Mouse (Mus musculus): Measurements from ENCODE around the gene Ttc16.
A peak's percentile ranks its signal among the peaks of the same experiment; 100 is the strongest.

The Ttc16 gene

DNA sequence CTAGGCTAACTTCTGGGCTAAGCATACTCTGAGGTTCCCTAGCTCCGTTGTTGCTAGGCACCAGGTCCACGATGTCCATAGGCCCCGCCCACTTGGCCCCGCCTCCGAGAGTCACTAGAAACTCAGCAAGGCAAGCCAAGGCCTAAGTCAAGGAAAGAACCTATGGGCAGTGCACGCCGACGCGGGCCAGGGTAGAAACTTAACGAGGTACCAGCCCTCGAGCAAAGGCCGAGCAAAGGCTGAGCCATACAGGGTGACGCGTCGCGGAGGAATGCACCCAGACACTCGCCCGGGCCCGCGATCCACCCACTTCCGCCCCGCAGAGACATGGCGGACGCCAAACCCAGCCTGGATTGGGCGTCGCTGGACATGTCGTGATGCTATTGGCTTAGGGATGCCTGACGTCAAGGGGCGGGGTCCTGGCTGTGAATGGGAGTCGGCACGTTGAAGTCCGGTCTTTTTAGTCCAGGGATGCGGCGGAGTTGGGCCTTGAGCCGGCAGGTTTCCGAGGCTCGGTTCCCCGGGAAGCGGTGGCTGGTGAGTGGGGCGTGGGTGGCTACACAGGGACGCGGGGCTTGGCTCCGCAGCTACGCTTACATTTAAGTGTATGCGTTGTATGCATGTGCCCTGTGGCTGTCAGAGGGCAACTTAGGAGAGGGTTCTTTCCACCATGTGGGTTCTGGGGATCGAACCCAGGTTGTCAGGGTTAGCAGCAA lies at the start of gene Ttc16, which contains the start of gene Ptrh1:
TSS of gene Ttc16 (minus strand) at position 275 of the 716 bp plus-strand sequence.
TSS of gene Ptrh1 (plus strand) at position 428 of the 716 bp plus-strand sequence.
- peak; percentile 90 for DNase-seq (ENCODE audit: low spot score)

DNA sequence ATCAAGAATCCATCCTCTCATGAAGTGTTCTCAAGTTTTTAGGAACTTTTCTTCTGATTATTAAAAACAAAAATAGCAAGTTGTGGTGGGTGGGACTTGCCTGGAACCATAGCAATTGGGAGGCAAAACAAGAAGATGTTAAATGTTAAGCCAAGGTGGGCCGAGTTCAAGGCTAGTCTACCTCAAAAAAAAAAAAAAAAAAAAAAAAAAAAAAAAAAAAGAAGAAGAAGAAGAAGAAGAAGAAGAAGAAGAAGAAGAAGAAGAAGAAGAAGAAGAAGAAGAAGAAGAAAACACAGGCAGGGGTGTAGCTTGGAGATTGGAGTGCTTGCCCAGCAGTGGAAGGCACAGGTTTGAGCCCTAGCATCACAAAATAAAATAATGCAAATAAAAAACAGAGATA lies 49.3 kb upstream of the Ttc16 start:
- DNase-seq (ENCODE audit: low spot score) = no peak

DNA sequence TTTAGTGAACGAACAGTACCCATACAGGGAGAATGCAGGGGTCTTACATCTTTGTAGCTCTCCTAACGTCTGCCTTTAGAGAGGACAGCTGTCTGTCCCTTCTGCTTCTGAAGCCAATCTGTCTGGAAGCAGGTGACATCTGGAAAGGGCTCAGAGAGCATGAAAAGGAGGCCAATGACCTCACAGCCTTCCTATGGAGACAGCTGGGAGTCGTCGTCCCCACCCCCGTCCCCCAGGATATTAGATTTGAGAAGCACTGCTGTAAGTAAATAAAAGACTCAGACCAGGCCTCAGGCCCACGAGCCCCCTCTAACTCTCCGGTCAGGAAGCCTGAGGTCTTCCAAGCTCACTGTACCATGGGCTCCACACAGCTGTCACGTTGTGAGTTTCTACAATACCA lies 48.7 kb upstream of the Ttc16 start:
- DNase-seq (ENCODE audit: low spot score) = no peak

DNA sequence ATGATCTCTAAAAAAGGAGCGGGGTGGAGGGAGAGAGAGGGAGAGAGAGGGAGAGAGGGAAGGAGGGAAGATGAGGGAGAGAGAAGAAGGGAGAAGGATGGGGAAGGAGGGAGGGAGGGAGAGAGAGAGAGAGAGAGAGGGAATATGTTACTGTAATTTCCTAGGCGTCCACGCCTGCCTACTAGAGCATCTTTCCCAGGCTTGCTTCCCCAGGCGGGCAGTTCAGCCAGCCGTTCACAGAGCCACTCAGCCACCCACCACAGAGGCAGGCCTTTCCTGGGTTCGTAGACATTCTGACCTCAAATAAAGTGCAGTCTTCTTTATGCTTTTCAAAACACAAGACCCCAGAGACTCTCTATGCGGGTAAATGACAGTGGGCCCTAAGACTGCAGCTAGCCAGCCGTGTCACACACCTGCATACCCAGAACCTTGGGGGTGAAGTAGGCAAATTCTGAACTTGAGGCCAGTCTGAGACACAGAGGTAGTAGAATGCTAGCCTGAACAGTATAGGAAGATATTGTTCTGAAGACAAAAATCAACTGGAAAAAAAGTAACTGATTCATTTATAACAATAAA lies 48.2 kb upstream of the Ttc16 start:
- no peak for DNase-seq (ENCODE audit: low spot score)

DNA sequence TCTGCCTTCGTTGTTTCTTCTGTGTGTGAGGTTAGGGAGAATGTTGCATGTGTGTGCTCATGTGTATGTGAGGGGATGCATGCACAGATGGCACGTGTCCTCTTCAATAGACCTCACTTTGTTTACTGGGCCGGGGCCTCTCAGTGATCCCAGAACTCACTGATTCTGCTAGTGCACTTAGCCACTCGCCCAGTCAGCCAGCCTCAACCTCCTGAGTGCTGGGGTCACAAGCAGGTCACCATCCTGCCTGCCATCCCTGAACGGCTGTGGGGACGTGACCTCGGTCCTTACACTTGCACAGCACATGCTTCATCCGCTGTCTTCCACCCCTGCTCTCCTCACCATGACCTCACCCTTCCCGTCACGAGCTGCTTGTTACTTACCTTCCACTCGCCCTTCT lies 47.7 kb upstream of the Ttc16 start:
- DNase-seq (ENCODE audit: low spot score) = no peak

DNA sequence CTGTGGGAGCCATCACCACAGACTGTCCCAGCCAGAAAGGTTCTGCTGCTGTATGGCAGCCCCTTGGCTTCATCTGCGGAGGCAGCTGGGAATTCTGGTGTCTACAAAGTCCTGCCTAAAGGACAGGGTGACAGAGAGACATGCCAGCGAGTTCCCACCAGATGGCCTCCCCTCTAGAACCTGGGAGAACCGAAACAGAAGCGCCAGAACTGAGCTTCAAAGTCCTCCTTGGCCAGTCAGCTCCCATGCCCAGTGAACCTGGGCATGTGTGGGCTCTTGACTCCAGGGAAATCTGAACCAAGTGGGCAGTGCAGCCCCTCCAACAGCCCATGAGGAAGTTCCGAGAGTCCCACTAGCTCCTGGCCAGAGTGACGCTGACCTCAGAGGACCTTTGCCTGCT lies 47.2 kb upstream of the Ttc16 start:
- no peak for DNase-seq (ENCODE audit: low spot score)

DNA sequence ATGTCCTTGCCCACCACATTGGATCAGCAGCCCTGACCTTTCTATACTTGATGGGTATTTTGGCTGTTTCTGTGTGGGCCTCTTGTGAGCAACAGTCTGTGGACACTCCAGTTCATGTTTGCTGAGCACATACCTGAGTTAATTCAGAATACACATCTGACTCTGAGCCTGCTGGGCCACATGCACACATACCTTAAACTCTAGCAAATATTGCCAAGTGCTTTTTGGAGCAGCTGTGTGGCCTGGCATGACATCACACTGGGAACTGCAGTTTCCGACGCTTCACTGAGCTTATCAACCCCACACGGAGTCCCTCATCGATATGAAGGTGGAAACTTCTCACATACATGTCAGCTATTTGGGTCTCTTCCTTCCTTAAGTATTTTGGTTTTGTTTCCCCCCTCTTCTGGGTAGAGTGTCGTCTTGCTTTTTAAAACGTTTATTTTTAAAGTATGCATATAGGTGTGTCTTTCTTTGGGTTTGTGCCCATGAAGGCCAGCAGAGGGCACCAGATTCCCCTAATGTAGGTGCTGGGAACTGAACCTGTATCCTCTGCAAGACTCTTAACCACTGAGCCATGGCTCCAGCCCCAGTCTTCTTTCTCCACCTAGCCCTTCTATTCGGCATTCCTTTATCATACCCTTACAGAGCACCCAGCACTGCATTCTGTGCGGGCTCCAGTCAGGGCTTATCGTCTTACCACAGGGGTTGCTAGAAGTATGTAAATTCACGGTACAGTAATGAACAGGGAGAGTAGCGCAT lies 45.8 kb upstream of the Ttc16 start:
- DNase-seq (ENCODE audit: low spot score) = no peak

DNA sequence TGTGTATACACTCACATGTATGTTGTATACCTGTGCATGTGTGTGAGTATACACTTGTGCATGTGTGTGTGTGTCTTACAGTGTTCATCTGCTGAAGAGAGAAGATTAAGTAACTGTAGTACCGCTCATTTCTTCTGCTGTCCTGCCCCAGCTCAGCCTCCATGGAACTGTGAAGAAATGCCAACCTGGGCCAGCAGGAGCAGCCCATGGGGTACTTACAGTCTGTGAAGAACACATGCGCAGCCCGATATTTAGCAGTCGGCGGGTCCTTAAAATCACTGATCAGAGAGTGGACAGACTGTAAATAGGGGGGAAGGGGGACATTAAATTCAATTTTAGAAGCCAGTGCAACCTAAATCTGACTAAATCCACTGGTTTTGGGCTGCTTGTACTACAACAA lies 42.8 kb upstream of the Ttc16 start:
- no peak for DNase-seq (ENCODE audit: low spot score)

DNA sequence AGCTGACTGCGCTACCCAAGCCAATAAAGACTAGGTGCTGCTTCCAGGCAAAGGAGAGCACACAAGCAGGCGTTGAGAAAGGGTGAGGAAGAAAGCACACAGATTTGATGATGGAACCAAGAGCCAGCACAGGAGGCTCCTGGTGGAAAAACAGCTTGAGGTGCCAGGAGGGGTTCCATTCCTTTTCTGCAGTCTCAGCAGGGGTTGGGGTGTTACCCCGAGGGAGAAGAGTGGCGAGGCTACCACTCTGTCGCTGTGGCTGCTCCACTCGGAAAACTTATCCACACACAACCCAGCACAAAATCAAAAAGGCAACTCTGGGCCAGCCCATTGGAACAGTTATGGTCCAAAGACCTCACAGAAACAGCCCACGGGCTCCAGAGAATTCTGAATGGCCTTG lies 42.2 kb upstream of the Ttc16 start:
- no peak for DNase-seq (ENCODE audit: low spot score)

DNA sequence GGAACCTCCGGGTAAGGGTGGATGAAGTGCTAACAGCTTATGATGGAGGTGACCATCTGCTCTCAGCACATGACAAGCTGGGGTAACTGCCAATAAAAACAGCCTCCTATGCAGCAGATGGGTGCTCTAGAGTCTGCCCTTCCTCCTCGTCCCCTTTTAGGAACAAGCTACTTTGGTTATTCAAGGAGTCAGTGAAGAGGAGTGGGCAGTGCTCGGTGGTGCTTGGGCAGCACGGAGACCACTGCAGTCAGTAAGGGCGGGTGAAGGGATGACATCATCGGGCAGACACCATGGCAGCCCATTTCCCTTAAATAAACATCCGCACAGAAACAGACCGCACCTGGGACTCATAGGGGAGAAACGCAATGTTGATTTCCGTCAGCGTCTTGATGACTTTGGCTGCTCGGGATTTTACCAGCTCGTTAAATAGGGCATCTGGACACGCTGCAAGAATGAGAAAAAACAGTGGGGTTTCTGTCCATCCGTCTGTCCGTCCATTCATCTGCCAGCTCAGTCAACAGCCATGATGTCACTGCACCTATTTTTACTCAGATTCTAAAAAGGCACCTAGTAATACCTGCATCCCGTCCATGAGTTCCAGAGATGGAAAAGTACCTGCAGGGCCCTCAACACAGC lies 41.6 kb upstream of the Ttc16 start:
- DNase-seq (ENCODE audit: low spot score) = no peak

DNA sequence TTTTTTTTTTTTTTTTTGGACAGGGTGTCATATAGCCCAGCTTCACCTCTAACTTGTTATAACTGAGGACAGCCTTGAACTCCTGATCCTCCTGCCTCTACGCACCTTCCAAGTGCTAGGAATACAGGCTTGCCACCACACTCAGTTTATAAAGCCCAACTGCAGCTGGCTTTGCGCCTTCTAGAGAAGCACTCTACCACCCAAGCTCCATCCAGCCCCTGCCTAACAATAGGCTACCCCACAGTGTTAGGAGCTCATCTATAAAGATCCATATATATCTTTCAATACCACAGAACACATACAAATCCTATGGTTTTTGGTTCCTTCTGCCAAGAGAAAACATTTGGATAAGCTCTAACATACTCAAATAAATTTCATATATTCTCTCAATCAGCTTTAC lies 41.1 kb upstream of the Ttc16 start:
- no peak for DNase-seq (ENCODE audit: low spot score)

DNA sequence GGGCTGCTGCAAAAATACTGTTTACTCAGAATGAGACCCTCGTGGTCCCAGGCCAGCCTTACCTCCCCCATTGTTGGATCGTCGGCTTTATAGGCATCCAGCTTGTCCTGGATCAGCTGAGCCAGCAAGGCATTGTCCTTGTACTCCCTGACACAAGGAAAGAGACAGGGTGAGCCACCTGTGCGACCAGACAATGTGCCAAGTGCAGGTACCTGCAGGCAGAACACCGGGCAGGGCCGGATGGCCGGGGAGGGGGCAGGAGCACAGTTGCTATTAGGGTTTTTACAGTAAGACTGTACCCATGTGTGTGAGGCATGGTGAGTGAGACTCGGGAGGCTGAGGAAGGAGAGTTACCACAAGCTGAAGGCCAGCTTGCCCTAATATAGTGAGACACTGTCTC lies 36.5 kb upstream of the Ttc16 start:
- no peak for DNase-seq (ENCODE audit: low spot score)

DNA sequence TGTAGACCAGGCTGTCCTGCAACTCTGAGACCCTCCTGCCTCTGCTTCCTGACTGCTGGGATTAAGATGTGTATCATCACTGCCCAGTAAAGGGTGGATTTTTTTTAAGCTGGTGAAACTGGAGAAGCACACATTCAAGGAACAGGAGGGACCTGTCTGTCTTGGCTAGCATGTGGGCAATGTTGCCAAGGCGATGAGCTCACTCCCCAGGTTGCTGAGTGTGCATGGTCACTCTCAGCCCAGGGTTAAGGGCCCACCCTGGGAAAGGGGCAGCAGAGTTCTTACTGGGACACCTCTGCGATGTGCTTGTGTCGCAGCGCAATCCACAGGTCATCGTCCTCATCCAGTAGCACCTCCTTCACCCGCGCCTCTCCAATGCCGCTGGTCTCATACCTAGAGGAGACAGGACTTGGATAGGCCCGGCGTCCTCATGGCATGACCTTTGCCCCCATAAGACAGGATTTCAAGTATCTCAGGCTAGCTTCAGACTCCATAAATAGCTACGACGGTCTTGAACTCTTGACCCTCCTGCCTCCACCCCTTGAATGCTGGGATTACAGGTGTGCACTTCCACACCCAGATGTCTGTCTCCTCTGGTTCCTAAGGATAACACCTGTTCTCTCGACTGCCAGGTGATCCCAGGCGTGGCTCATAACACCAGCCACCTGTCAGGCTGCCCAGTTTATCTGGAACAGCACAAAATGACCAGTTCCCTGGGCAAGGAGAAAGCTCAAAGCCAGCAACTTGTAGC lies 33.6 kb upstream of the Ttc16 start:
- DNase-seq (ENCODE audit: low spot score) = no peak

DNA sequence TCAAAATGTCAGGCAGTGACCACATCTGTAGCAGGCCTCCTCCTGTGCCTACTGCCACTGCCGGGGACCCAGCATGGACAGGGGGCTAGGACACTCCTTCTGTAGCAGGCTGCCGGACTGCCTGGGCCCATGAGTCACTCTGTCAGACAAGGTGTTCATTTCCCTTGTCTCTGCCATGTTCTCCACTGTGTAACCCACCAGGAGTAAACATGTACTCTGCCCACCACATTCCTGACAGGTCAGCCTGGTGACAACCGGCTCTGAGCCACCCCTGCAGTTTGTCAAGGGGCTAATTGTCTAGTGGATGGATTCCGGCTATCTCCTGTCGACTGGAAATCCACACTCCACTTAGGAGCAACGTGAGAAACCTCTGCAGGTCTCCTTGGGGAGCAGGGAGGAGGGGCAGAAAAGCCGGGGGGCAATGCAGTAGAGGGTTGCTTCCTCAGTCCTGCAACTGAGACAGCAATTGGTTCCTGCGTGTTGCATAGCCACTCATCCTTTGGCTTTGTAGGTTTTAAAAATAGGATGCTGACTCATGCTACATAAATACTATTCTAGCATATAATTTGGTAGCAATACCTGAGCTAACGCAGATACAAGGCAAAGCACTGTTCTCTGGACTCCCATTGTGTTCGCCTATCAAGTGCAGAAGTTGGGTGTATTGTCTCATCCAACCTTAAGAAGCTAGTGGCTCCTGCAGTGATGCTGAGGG lies 23.0 kb upstream of the Ttc16 start:
- no peak for DNase-seq (ENCODE audit: low spot score)

DNA sequence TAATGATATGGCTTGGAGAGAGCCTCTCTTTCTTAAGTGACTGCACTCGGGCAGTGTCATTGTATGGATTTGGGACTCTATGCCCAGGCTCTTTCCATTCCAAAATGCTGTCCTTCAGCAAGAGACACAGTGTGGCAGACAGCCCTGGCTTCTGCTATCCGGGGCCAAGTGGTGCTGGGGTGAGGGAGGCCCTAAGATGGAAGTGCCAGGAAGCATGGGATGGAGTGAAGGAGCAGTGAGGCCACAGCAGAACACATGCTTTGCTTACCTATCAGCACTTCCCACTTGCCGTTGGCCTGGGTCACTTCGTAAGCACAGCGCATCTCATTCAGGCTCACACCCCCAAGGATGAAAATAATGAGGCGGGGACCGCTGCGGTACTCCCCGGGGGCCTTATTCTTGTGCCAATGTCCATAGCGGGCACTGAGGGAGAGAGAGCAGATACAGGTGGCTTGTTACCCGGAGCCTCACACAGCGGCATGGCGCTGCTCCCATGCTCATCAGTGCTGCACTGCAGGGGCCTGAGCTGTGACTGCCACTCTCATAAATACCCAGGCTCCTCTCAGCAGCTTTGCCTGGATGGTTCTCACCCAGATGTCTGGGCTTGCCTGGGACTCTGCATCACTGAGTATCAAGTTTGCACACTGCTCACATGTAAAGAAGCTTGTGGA lies 20.4 kb upstream of the Ttc16 start:
- DNase-seq (ENCODE audit: low spot score) = no peak

DNA sequence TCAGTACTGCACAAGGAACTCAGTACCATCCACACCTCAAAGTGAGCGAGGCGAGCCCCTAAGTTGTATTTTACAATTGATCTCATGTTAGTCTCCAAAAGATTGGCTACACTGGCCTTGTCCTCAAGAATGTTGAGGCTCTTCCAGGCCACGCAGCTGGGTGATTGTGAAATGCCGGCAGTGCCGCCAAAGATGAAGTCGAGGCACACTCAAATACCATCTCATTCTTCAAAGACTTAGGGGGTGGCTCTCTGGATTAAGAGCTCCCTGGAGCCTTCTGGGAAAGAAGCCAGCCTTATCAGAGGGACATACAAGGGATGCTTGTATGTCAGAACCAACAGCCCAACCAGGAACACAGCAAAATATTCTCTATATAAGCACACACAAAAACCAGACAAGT lies 15.9 kb upstream of the Ttc16 start:
- DNase-seq (ENCODE audit: low spot score) = no peak

DNA sequence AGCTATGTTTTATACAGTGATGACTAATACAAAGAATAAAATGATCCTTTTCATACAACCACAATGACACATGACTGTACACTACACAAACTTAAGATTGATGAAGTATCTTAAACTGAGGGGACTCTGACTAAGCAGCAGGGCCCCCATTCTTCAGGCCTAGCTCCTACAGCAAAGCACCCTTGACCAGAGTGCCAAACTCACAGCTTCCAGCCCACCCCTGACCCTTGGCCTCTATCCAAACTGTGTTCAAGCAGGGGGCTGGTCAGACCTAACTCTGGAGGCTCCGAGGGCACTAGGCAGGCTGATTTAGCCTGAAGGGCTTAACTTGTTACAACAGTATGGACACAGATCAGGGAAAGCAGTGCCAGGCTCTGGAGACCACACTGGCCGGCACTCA lies 13.1 kb upstream of the Ttc16 start:
- no peak for DNase-seq (ENCODE audit: low spot score)

DNA sequence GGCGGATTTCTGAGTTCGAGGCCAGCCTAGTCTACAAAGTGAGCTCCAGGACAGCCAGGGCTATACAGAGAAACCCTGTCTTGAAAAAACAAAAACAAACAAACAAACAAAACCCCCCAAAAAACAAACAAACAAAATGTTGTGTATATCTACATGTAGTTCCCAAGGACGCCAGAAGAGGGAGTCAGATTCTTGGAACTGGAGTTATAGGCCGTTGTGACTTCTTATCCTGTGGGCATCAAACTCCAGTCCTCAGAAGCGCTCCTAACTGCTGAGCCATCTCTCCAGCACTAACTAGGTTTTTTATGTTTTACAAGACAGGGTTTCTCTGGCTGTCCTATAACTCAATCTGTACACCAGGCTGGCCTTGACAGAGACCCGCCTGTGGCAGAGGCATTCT lies 11.7 kb upstream of the Ttc16 start:
- DNase-seq (ENCODE audit: low spot score) = no peak

DNA sequence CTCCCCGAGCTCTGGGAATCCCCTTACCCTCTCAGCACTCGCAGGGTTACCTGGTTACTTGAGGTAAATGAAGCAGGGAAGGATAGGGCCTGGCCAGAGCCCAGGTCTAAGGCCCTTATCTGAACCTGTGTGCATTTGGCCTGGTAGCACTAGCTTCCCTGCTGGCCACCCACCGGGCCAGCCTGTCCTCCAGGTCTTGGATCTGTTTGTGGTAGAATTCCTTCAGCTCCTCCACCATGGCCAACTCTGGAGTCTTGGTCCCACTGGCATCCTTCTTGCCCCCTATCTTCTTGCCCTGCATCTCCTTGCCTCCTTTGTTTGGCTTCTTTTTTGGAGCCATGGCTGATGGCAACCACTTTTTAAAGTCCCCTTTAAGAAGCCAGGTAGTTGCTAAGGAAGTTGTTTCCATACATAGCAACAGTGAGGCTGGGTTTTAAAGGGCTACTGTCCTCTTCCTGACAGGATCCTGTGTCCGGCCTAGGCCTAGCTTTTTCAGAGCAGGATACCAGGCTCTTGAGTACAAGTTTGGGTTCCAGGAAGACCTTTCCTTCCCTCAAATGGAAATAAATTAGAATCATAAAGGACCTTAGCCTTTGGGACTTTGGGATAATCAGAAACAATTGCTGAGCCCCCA lies 8.7 kb upstream of the Ttc16 start, which contains the start of gene Cfap157:
TSS of gene Cfap157 (minus strand) at position 381 of the 634 bp plus-strand sequence.
- no peak for DNase-seq (ENCODE audit: low spot score)

DNA sequence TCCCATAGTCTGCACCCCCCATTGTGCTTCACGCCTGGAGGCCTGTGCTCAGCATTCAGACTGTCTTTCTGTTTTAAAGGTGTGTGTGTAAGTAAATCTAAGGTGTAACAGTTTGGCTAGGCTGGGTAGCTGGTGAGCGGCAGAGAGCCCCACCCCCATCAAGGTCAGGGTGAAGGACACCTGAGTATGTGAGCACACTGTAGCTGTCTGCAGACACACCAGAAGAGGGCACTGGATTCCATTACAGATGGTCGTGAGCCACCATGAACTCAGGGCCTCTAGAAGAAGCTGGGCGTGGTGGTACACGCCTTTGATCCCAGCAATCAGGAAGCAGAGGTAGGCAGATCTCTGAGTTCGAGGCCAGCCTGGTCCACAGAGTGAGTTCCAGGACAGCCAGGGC lies 6.3 kb upstream of the Ttc16 start:
- DNase-seq (ENCODE audit: low spot score) = no peak

All from urinary bladder, postnatal 10 days (tissue).